Mouse (Mus musculus) olfactory bulb, adult 2 months (tissue): ENCODE measurements around the gene 4921539E11Rik.

Experiments
- CTCF ChIP-seq: fragments of 200-500 bp; IDR thresholded peaks from 2 replicates; pipeline ENCODE4 v1.5.1; 2012; ENCODE audit warnings: low read depth, mild to moderate bottlenecking, low read length, moderate library complexity; ENCODE audit not compliant: insufficient read depth
- POLR2A ChIP-seq: fragments of 200-500 bp; IDR thresholded peaks from 2 replicates; pipeline ENCODE4 v1.6.1; 2012; ENCODE audit warnings: mild to moderate bottlenecking, low read depth, low read length, moderate library complexity; ENCODE audit not compliant: insufficient read depth

- TF ChIP-seq POLR2A (no peak), CTCF (no peak)
Observed at GRCm38 (mm10) chr4:103273021-103273420, 17.6 kb downstream of the 4921539E11Rik start.
